Mouse (Mus musculus) CD4-positive naive resting alpha-beta T cell, adult 76 days (primary cell): ENCODE measurements around the gene Sf3a2. TPM values are rescaled to one million over a fixed set of nuclear protein-coding genes. Genes with fewer than 3 reads are reported as not detected.

Source experiments
- total RNA-seq: library from RNA; stranded (reverse); gene quantifications from one replicate; pipeline ENCODE4 v1.2.4, GENCODE M21; 2023

Sf3a2 gene
- total RNA-seq, result 74.8 TPM

DNA sequence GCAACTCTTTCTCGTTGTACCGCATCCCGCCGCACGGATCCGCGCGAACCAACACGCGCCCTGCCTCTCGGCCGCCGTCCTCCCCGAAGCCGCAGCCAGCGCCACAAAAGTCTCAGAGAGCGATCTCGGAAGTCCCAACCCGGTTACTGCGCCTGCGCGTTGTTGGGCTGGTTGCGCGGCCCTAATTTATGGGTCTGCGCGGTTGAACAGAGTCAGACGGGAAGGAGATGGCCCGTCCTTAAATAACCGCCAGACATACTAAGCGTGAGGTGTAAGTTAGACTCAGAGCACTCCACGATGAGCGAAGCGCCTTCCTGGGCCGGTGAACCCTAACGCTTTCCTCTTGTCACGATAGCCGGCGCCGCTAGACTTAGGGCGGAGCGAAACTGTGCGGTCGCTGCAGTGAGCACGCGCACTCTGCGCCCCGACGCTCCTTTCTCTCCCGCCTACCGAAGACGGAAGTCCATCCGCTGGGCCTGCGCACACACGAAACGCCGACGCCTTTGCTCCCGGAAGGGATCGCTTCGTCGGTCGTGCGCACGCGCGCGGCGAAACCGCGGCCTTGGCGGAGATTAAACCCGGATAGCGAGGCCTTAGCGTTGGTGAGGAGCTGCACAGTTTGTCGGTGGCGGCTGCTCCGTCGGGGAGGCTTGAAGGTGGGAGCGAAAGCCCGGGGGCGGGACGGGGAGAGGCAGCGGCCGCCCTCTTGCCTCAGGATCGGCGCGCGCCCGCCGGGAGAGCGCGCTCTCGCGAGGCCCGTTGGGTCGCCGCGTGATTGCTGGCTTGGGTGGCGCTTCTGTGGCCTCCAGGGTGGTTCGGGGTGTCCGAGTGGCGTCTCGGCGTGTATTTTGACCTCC is at the start of gene Sf3a2, which contains the start of gene Plekhj1:
TSS of gene Sf3a2 (plus strand) at position 49 of the 857 bp plus-strand sequence.
TSS of gene Plekhj1 (minus strand) at position 477 of the 857 bp plus-strand sequence.

DNA sequence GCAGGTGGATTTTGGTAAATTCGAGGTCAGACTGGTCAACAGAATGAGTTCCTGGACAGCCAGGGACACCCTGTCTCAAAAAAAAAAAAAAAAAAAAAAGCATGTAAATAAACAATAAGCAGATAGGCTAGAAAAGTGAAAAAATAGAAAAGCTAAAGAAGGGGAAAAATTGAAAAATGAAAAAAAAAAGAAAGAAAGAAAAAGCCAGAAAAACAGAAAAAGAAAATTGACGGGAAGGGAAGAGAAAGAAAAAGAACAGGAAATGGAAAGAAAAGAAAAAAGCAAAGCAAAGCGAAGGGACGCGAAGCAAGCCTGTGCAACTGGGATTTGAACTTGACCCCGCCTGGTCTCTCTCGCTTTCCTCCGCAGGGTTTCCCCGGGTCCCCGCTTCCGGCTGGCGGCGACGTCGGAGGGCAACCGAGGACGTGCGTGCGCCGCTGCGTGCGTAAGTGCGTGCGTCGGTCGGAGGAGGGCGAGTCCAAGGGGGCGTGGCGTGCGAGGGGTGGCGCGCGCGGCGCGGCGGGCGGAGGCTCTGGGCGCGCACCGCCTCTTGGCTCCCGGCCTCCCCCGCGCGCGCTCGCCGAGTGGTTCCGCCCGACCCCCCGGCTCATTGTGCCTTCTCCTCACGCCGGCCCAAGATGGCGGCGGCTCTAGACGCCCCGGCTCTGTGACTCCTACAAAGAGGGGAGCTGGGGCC is 43.3 kb upstream of the Sf3a2 start, which contains the start of gene Dot1l:
TSS of gene Dot1l (plus strand) at position 613 of the 697 bp plus-strand sequence.

GRCm38 (mm10) chr10:80804916-80805315 is 6.9 kb downstream of the Sf3a2 start, which contains the start of gene Amh:
Gene Amh (plus strand): TSS chr10:80805243.

GRCm38 (mm10) chr10:80813366-80813765 is 15.4 kb downstream of the Sf3a2 start, which contains the start of gene Jsrp1:
Gene Jsrp1 (minus strand): TSS chr10:80813498.

GRCm38 (mm10) chr10:80826151-80827062 is 28.4 kb downstream of the Sf3a2 start, which contains the start of gene Oaz1:
Gene Oaz1 (plus strand): TSS chr10:80826656.

GRCm38 (mm10) chr10:80843931-80844547 is 46.0 kb downstream of the Sf3a2 start, which contains the start of gene Lingo3:
Gene Lingo3 (minus strand): TSS chr10:80844039.

Other genes starting within 250 kb of the Sf3a2 start
- 141 TPM for gene Rexo1, start 236.6 kb upstream of the Sf3a2 start, total RNA-seq
- gene Klf16, start 220.9 kb upstream of the Sf3a2 start, total RNA-seq, result 28.5 TPM
- 37.5 TPM for gene Abhd17a, start 207.9 kb upstream of the Sf3a2 start, total RNA-seq
- 44.2 TPM for gene Scamp4, start 195.3 kb upstream of the Sf3a2 start, total RNA-seq
- 3.3 TPM for gene Adat3, start 195.3 kb upstream of the Sf3a2 start, total RNA-seq
- gene Gm49322, start 192.2 kb upstream of the Sf3a2 start, total RNA-seq, result 7.4 TPM
- 224 TPM for gene Csnk1g2, start 175.4 kb upstream of the Sf3a2 start, total RNA-seq
- 24.7 TPM for gene Btbd2, start 141.1 kb upstream of the Sf3a2 start, total RNA-seq
- 302 TPM for gene Mknk2, start 120.1 kb upstream of the Sf3a2 start, total RNA-seq
- gene Mob3a, start 96.2 kb upstream of the Sf3a2 start, total RNA-seq, result 110 TPM
- 51.3 TPM for gene Izumo4, start 96.0 kb upstream of the Sf3a2 start, total RNA-seq
- 107 TPM for gene Ap3d1, start 55.9 kb upstream of the Sf3a2 start, total RNA-seq
- gene Dot1l, start 43.0 kb upstream of the Sf3a2 start, total RNA-seq, result 86.9 TPM
- 90.5 TPM for gene Plekhj1, start 428 bp downstream of the Sf3a2 start, total RNA-seq
- 0.79 TPM for gene Amh, start 7.0 kb downstream of the Sf3a2 start, total RNA-seq
- gene Jsrp1, start 15.3 kb downstream of the Sf3a2 start, total RNA-seq, result not detected
- gene Oaz1, start 28.5 kb downstream of the Sf3a2 start, total RNA-seq, result 576 TPM
- not detected for gene Lingo3, start 45.8 kb downstream of the Sf3a2 start, total RNA-seq
- gene Lsm7, start 57.0 kb downstream of the Sf3a2 start, total RNA-seq, result 43.9 TPM
- gene Sppl2b, start 57.1 kb downstream of the Sf3a2 start, total RNA-seq, result 13.7 TPM
- not detected for gene Tmprss9, start 73.7 kb downstream of the Sf3a2 start, total RNA-seq
- gene Timm13, start 102.8 kb downstream of the Sf3a2 start, total RNA-seq, result 55.9 TPM
- 8.5 TPM for gene Lmnb2, start 120.0 kb downstream of the Sf3a2 start, total RNA-seq
- 20.5 TPM for gene Gadd45b, start 131.9 kb downstream of the Sf3a2 start, total RNA-seq
- not detected for gene Gng7, start 216.7 kb downstream of the Sf3a2 start, total RNA-seq
- gene Diras1, start 227.5 kb downstream of the Sf3a2 start, total RNA-seq, result not detected
- 14.2 TPM for gene Slc39a3, start 239.2 kb downstream of the Sf3a2 start, total RNA-seq